Mouse (Mus musculus) forebrain, embryonic 14.5 days (tissue): ENCODE results near the gene Filip1l. TPM values are rescaled to one million over a fixed set of nuclear protein-coding genes. Genes with fewer than 3 reads are reported as not detected.
"Not testable (repeated sequence)": the region's sequence is repeated elsewhere in the genome, so short reads cannot be mapped to it uniquely, and the experiment has no call there.

Experiments used
- ATAC-seq: fragments of 200-750 bp; cut with Nextera tagmentation; 2 replicates; pipeline ENCODE4 v1.8.0; 2017; ENCODE audit warnings: mild to moderate bottlenecking, moderate library complexity
- DNase-seq: peaks from one replicate; pipeline ENCODE4 v3.0.0-alpha.2; 2015; ENCODE audit warnings: low spot score
- H3K27ac ChIP-seq: fragments of 300-500 bp; sonication (generic); 2 replicates; pipeline ENCODE4 v1.5.1; 2014; ENCODE audit warnings: low read depth, mild to moderate bottlenecking, control low read depth, low read length, moderate library complexity
- H3K27me3 ChIP-seq: fragments of 300-500 bp; sonication (generic); replicated peaks from 2 replicates; pipeline ENCODE4 v1.6.1; 2014; ENCODE audit warnings: low read length, control low read depth, mixed read lengths; ENCODE audit not compliant: control insufficient read depth, insufficient read depth
- H3K36me3 ChIP-seq: fragments of 300-500 bp; sonication (generic); 2 replicates; pipeline ENCODE4 v1.6.1; 2014; ENCODE audit warnings: low read length, control low read depth; ENCODE audit not compliant: control insufficient read depth, insufficient read depth
- H3K4me1 ChIP-seq: fragments of 300-500 bp; sonication (generic); 2 replicates; pipeline ENCODE4 v1.6.1; 2014; ENCODE audit warnings: antibody characterized with exemption, low read length, control low read depth; ENCODE audit not compliant: control insufficient read depth, insufficient read depth
- H3K4me2 ChIP-seq: fragments of 300-500 bp; sonication (generic); 2 replicates; pipeline ENCODE4 v1.6.1; 2014; ENCODE audit warnings: mild to moderate bottlenecking, control low read depth, low read length
- H3K4me3 ChIP-seq: fragments of 300-500 bp; sonication (generic); 2 replicates; pipeline ENCODE4 v1.5.1; 2014; ENCODE audit warnings: low read depth, low read length, control low read depth
- H3K9ac ChIP-seq: fragments of 300-500 bp; sonication (generic); 2 replicates; pipeline ENCODE4 v1.6.1; 2014; ENCODE audit warnings: mild to moderate bottlenecking, low read length, control low read depth, moderate library complexity
- H3K9me3 ChIP-seq: fragments of 300-500 bp; sonication (generic); replicated peaks from 2 replicates; pipeline ENCODE4 v1.6.1; 2016; ENCODE audit warnings: low read length, control low read depth, mixed read lengths; ENCODE audit not compliant: control insufficient read depth
- WGBS: fragments of 180-500 bp; shearing (Covaris S2); extraction: QIAGEN DNeasy Blood & Tissue Kit; methylation state at CpG from one replicate; pipeline ENCODE4 v1.1.7; 2014; 5-methylcytosine and 5-hydroxymethylcytosine counted together
- polyA plus RNA-seq: library from polyadenylated mRNA; unstranded; fragments of >200 nt; fragmentation: Nextera tagmentation; extraction: Ambion mirVana; gene quantifications from 2 replicates; pipeline ENCODE4 v1.2.1, GENCODE M21; 2014

The Filip1l gene
- polyA plus RNA-seq, 1 experiment from 2014 or later = 2.2 TPM

GRCm38 (mm10) chr16:57378631-57379330, 25.9 kb downstream of the Filip1l start:
- DNase-seq (no peak), ATAC-seq (no peak)
- H3K36me3 ChIP-seq = no peaks in the 10 kb centered on the region
- H3K27me3 ChIP-seq = no peaks in the 10 kb centered on the region
- H3K27ac ChIP-seq = no peak overlapping the region
- no peaks in the 10 kb centered on the region for H3K4me1 ChIP-seq
- H3K4me3 ChIP-seq = no peak overlapping the region
- no peaks in the 10 kb centered on the region for H3K9me3 ChIP-seq
- no peak overlapping the region for H3K4me2 ChIP-seq
- no peak overlapping the region for H3K9ac ChIP-seq
- WGBS = 86% methylated on average over 9 of the region's 9 CpGs

GRCm38 (mm10) chr16:57383266-57383971, 30.5 kb downstream of the Filip1l start:
- Histone ChIP-seq H3K4me1 (no peaks in the 10 kb centered on the region), H3K9me3 (no peaks in the 10 kb centered on the region), H3K9ac (no peak overlapping the region), H3K27me3 (no peaks in the 10 kb centered on the region), H3K36me3 (no peaks in the 10 kb centered on the region), H3K4me2 (no peak overlapping the region), H3K4me3 (no peak overlapping the region), H3K27ac (no peak overlapping the region)
- WGBS = 83% methylated on average over 8 of the region's 8 CpGs
- ATAC-seq (no peak), DNase-seq (no peak)

GRCm38 (mm10) chr16:57384274-57384673, 31.4 kb downstream of the Filip1l start:
- Histone ChIP-seq H3K9ac (no peak overlapping the region), H3K27me3 (no peaks in the 10 kb centered on the region), H3K9me3 (no peaks in the 10 kb centered on the region), H3K36me3 (no peaks in the 10 kb centered on the region), H3K4me3 (no peak overlapping the region), H3K27ac (no peak overlapping the region), H3K4me2 (no peak overlapping the region), H3K4me1 (no peaks in the 10 kb centered on the region)
- no peak for DNase-seq
- 98% methylated on average over 2 of the region's 2 CpGs for WGBS
- ATAC-seq = no peak

GRCm38 (mm10) chr16:57389566-57390251, 36.8 kb downstream of the Filip1l start:
- Histone ChIP-seq H3K9ac (no peak overlapping the region), H3K4me3 (no peak overlapping the region), H3K27me3 (no peaks in the 10 kb centered on the region), H3K36me3 (no peaks in the 10 kb centered on the region), H3K9me3 (no peaks in the 10 kb centered on the region), H3K4me1 (no peaks in the 10 kb centered on the region), H3K27ac (no peak overlapping the region), H3K4me2 (no peak overlapping the region)
- peak; percentile 30 for DNase-seq
- 90% methylated on average over 15 of the region's 15 CpGs for WGBS
- ATAC-seq = no peak

GRCm38 (mm10) chr16:57391171-57391570, 38.3 kb downstream of the Filip1l start:
- H3K27ac ChIP-seq, ATAC-seq: not testable (repeated sequence)
- whole genome bisulfite sequencing = 33% methylated on average over 22 of the region's 39 CpGs

GRCm38 (mm10) chr16:57392461-57392860, 39.6 kb downstream of the Filip1l start:
- DNase-seq = no peak
- no peak overlapping the region for H3K27ac ChIP-seq
- no peak for ATAC-seq
- no peaks in the 10 kb centered on the region for H3K36me3 ChIP-seq
- no peak overlapping the region for H3K4me2 ChIP-seq
- 73% methylated on average over 2 of the region's 2 CpGs for WGBS
- no peak overlapping the region for H3K9ac ChIP-seq
- H3K9me3 ChIP-seq = no peaks in the 10 kb centered on the region
- H3K4me1 ChIP-seq = no peaks in the 10 kb centered on the region
- no peaks in the 10 kb centered on the region for H3K27me3 ChIP-seq
- no peak overlapping the region for H3K4me3 ChIP-seq

More at GRCm38 (mm10) chr16:57391171-57391570, 38.3 kb downstream of the Filip1l start:
- not testable (repeated sequence) for H3K4me3 ChIP-seq, H3K27me3 ChIP-seq, H3K9ac ChIP-seq, H3K4me1 ChIP-seq, H3K9me3 ChIP-seq, H3K4me2 ChIP-seq, H3K36me3 ChIP-seq, DNase-seq

DNA sequence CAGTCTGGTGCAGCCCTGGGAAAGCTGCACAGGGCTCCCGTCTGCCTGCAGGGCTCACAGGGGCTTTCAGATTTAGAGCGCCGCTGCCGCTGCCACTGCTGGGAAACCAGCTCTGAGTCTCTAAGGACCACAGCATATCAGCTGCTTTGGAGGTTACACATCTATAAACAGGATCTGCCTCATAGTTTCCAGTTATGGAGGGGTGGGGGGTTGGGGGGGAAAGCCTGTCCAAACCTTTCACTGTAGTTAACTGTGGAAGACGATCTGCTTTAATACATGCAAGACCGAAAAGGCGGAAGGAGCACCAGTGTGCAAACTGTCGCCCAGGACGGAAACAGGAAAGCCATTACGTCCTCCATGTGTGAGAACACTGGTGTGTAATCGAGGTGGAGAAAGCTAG, 40.3 kb downstream of the Filip1l start:
- 74% methylated on average over 11 of the region's 11 CpGs for WGBS
- no peak for DNase-seq
- H3K9ac ChIP-seq = no peak overlapping the region
- no peaks in the 10 kb centered on the region for H3K9me3 ChIP-seq
- no peak for ATAC-seq
- no peak overlapping the region for H3K27ac ChIP-seq
- no peaks in the 10 kb centered on the region for H3K36me3 ChIP-seq
- H3K4me2 ChIP-seq = no peak overlapping the region
- no peaks in the 10 kb centered on the region for H3K4me1 ChIP-seq
- no peak overlapping the region for H3K4me3 ChIP-seq
- no peaks in the 10 kb centered on the region for H3K27me3 ChIP-seq

- H3K27me3 ChIP-seq = no peaks in the 10 kb centered on the region
- no peak for DNase-seq
- WGBS = 89% methylated on average over 6 of the region's 6 CpGs
Observed at GRCm38 (mm10) chr16:57396249-57396648, 43.4 kb downstream of the Filip1l start.

DNA sequence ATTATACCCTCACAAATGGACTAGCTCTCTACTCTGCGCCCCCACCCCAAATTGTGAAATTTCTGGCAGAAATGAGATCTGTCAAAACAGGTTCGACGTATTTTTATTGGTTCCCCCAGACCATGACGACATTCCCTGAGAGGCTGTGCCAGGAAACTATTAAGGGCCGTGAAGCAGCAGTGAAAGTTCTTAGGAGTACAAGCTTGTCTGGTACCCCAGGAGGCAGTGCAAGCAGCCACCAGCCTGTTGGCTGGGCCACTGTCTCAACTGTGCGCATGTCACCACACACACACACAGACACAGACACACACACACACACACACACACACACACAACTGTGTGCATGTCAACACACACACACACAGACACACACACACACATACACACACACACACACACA, 45.0 kb downstream of the Filip1l start:
- 0 out of 2 replicates have a peak, but pooled peaks have one; percentile 35 for ATAC-seq
- Histone ChIP-seq H3K4me3 (no peak overlapping the region), H3K36me3 (no peaks in the 10 kb centered on the region), H3K4me1 (no peaks in the 10 kb centered on the region), H3K4me2 (no peak overlapping the region), H3K27me3 (no peaks in the 10 kb centered on the region), H3K27ac (no peak overlapping the region), H3K9ac (no peak overlapping the region), H3K9me3 (no peaks in the 10 kb centered on the region)
- WGBS = 80% methylated on average over 6 of the region's 6 CpGs
- no peak for DNase-seq

More at GRCm38 (mm10) chr16:57396249-57396648, 43.4 kb downstream of the Filip1l start:
- Histone ChIP-seq H3K9me3 (no peaks in the 10 kb centered on the region), H3K36me3 (no peaks in the 10 kb centered on the region), H3K27ac (no peak overlapping the region), H3K4me2 (no peak overlapping the region), H3K4me1 (no peaks in the 10 kb centered on the region), H3K4me3 (no peak overlapping the region), H3K9ac (no peak overlapping the region)
- ATAC-seq = no peak
